Mouse (Mus musculus) MN1 (cell line): ENCODE data around the gene Hoxc12.

Source experiments
- DNase-seq: peaks from one replicate; pipeline ENCODE4 v3.0.0-alpha.2; 2016; ENCODE audit warnings: low spot score

The Hoxc12 gene

DNA sequence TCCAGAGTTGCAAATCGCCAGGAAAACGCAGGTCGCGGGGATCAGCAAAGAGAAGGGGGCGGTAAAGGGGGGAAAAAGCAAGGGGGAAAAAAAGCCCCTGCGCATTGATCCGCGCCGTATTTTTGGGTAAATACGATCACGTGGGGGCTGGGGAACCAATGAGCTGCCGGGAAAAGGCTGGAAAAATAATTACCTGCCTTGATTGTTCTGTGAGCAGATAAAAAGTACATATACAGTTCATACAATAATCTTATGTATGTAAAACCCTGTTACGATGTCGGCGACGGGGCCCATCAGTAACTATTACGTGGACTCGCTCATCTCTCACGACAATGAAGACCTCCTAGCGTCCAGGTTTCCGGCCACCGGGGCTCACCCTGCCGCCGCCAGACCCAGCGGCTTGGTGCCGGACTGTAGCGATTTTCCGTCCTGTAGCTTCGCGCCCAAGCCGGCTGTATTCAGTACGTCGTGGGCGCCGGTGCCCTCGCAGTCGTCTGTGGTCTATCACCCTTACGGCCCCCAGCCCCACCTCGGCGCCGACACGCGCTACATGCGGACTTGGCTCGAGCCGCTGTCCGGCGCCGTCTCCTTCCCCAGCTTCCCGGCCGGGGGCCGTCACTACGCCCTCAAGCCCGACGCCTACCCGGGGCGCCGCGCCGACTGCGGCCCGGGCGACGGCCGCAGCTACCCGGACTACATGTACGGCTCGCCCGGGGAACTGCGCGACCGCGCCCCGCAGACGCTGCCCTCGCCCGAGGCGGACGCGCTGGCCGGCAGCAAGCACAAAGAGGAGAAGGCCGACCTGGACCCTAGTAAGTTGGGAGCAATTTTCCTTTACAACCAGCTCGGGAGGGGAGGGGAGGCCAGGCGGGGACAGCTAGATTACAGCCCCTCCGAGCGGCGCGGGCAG lies 45.1 kb downstream of the Hoxc12 start:
- DNase-seq = peak; percentile 95

DNA sequence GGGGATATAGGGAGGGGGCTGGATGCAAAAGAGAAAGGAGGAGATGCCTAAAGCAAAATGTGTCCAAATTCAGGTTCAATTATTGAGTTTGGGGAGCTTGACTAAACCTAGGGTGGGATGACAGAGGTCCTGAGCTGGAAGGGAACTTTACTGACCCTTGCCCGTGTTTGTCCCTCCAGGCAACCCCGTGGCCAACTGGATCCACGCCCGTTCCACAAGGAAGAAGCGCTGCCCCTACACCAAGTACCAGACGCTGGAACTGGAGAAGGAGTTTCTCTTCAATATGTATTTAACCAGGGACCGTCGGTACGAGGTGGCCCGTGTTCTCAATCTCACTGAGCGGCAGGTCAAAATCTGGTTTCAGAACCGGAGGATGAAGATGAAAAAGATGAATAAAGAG lies 47.2 kb downstream of the Hoxc12 start:
- DNase-seq = no peak

DNA sequence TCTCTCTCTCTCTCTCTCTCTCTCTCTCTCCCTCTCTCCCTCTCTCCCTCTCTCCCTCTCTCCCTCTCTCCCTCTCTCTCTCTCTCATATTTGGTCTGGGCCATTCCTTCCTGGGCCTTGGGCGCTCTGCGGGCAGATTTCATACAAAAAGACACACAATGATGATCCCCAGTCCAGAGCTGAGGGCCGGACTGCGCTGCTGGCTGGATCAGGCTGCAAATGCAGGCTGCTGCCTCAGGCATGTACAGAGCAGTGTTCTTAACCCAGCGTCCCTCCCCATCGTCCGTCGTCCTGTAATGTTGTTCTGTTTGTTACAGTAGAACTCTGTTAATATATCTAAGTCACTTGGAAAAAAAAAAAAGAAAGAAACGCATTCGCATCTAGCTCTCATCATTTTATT lies 48.0 kb downstream of the Hoxc12 start:
- peak; percentile 32 for DNase-seq

DNA sequence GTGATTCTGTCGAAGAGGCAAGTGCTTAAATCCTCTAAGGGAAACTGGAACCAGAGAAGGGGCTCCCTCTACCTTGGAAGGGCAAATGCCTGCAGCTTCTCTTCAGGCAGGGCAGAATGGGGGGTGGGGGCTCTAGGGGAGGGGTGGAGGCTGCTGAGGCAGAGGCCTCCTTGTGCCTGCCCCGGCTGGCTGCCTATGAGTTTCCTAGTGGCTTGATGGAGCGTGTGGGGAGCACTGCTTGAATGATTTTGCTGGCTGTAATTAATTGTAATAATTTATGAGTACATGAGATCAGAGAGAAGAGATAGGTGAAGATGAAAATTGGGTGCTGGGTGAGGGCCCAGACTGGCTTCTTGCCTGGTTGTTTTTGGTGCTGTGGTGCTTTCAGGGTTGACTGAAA lies 48.4 kb downstream of the Hoxc12 start:
- DNase-seq = no peak

DNA sequence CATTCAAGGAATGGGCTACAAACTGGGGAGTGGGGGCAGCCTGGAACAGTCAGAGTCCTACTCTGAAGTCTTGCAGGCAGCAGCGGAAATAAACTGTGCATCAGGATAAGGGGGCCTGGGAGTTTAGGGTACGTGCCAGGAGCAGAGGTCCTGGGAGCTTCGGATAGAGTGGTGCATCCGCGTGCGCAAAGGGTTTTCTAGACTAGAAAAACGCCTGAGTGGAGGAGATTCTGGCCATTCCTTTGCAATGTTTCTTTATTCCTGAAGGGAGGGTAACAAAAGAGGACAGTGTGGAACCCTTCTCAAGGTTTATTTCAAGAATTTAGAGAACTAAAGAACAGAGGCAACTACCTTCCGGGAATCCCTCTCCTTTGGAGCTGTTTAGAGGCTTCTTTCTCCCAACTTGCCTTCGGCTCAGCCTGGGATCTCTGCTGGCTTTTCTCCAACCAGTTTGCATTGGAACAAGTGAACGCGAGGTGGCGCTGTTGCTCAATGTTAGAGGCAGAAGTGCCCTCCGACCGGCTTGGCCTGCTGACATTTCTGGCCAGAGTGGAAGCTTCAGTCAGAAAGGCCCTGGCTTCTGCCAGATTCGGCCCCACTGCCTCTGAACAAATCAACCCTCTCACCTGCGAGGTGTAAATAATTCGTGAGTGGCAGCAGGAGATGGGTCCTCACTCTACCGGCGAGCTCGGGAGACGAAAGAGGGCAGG lies 50.7 kb downstream of the Hoxc12 start:
- peak; percentile 98 for DNase-seq

DNA sequence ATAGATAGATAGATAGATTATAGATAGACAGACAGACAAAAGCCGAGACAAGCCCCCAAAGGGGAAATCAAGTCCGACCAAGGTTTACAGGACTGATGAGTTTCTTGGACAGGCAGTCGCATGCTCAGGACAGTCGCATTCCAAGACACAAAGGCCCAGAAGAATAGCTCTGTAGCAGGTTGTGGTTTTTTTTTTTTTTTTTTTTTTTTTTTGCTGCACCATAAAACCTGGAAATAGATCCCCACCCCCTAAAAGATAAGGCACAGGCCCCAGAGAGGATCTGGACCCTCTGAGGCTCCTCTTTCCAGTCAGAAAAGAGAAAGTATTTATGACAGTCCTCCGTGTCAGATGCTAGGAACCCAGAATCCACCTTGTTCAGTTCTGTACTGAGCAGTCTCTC lies 51.5 kb downstream of the Hoxc12 start:
- no peak for DNase-seq
